Mouse (Mus musculus) intestine, embryonic 15.5 days (tissue): Measurements from ENCODE around the gene Cxcl12. TPM values are rescaled to one million over a fixed set of nuclear protein-coding genes. Genes with fewer than 3 reads are reported as not detected.

Experiments
- ATAC-seq: fragments of 200-750 bp; cut with Nextera tagmentation; 2 replicates; pipeline ENCODE4 v1.8.0; 2017; ENCODE audit warnings: moderate TSS enrichment, moderate library complexity
- H3K27ac ChIP-seq: fragments of 300-500 bp; sonication (generic); 2 replicates; pipeline ENCODE4 v1.5.1; 2015; ENCODE audit warnings: mild to moderate bottlenecking, inconsistent platforms
- H3K27me3 ChIP-seq: fragments of 300-500 bp; sonication (generic); replicated peaks from 2 replicates; pipeline ENCODE4 v1.6.1; 2015; ENCODE audit warnings: inconsistent platforms
- H3K36me3 ChIP-seq: fragments of 300-500 bp; sonication (generic); 2 replicates; pipeline ENCODE4 v1.6.1; 2015; ENCODE audit warnings: inconsistent platforms
- H3K4me1 ChIP-seq: fragments of 300-500 bp; sonication (generic); replicated peaks from 2 replicates; pipeline ENCODE4 v1.6.1; 2015; ENCODE audit warnings: inconsistent platforms
- H3K4me2 ChIP-seq: fragments of 300-500 bp; sonication (generic); replicated peaks from 2 replicates; pipeline ENCODE4 v1.6.1; 2015; ENCODE audit warnings: mild to moderate bottlenecking, inconsistent platforms
- H3K4me3 ChIP-seq: fragments of 300-500 bp; sonication (generic); replicated peaks from 2 replicates; pipeline ENCODE4 v1.5.1; 2015; ENCODE audit warnings: inconsistent platforms
- H3K9ac ChIP-seq: fragments of 300-500 bp; sonication (generic); 2 replicates; pipeline ENCODE4 v1.6.1; 2015; ENCODE audit warnings: inconsistent platforms
- H3K9me3 ChIP-seq: fragments of 300-500 bp; sonication (generic); 2 replicates; pipeline ENCODE4 v1.6.1; 2016; ENCODE audit warnings: inconsistent platforms
- WGBS: fragments of 180-500 bp; shearing (Covaris S2); methylation state at CpG from one replicate; pipeline ENCODE4 v1.1.7; 2015; 5-methylcytosine and 5-hydroxymethylcytosine counted together
- polyA plus RNA-seq: library from polyadenylated mRNA; unstranded; fragments of >200 nt; fragmentation: Nextera tagmentation; extraction: Ambion mirVana; gene quantifications from 2 replicates; pipeline ENCODE4 v1.2.1, GENCODE M21; 2015

Cxcl12 gene
- polyA plus RNA-seq, 1 experiment from 2014 or later = 163 TPM

DNA sequence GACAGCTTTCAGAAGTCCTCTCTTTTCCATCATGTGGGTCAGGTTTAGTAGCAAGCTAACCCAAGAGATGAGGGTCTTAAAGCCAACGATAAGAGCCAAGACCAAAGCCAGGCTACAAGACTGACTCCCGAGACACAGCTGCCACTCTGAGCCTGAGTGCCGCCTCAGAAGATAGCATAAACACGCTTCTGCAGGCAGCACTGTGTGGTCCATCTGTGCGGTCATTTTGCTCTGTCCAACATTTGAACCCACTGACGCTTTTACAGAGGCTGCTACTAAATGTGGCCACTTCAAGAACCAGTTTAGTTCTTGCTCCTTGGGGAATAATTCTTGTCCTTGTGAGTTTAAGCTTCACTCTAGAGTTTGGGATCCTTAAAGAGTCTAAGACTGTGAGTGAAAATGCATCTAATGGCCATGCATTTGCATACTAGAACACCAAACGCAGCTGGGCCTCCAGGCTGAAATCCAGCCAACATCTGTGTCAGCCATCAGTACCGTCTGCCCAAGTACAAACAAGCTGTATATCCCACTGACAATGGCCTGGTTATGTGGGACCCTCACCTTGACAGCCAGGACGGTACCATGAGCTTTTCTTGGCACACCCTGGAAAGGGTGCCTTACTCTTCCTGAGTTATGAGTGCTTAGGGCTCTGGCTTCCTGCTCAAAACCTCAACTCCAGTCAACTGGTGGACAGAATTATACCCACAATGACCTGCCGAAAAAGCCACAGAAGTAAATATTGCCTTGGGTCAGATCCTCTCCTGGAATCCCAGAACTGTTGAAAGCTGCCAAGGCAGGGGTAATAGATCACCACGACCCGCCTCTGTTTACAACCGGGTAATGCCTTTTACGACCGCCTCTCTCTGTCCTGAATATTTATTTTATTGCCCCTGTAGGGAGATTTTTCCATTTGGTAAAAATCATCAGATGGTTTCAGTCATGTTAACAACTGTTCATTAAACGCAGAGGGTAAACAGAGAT lies 8.3 kb upstream of the Cxcl12 start:
- Histone ChIP-seq H3K9ac (no peak overlapping the region), H3K36me3 (no peaks in the 10 kb centered on the region), H3K4me2 (0 out of 2 replicates have a peak overlapping the region, but pooled peaks have one; percentile 5), H3K9me3 (no peaks in the 10 kb centered on the region), H3K27ac (peak overlapping the region; percentile 6), H3K27me3 (no peaks in the 10 kb centered on the region), H3K4me1 (peaks cover 13% of the 10 kb centered on the region), H3K4me3 (no peak overlapping the region)
- 20% methylated on average over 16 of the region's 16 CpGs for WGBS
- peak; percentile 36; the same call in 1 of the 2 replicates for ATAC-seq

DNA sequence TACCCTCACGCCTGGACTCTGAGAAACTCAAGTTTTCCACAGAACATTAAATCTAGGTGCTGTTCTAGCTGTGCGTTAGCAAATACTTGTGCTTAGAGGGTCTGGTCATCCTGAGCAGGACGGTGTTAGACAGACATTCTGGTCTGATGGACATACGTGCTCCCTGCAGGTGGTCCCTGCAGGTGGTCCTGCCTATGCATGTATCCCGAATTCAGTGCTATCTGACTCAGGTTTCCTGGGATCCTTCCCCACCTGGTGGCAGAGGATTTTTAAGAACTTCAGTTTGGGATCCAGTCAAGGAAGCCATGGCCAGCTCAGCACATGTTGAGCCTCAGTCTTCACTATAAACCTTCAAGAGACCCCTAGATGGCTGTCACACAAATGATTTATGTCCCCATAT lies 4.8 kb upstream of the Cxcl12 start:
- no peak overlapping the region for H3K4me2 ChIP-seq
- H3K27me3 ChIP-seq = 0 out of 2 replicates have a peak, but pooled peaks cover 4% of the 10 kb centered on the region
- H3K9ac ChIP-seq = no peak overlapping the region
- no peak overlapping the region for H3K4me3 ChIP-seq
- no peaks in the 10 kb centered on the region for H3K36me3 ChIP-seq
- no peak overlapping the region for H3K27ac ChIP-seq
- no peak for ATAC-seq
- H3K4me1 ChIP-seq = peaks cover 24% of the 10 kb centered on the region
- 81% methylated on average over 5 of the region's 5 CpGs for WGBS
- H3K9me3 ChIP-seq = no peaks in the 10 kb centered on the region

DNA sequence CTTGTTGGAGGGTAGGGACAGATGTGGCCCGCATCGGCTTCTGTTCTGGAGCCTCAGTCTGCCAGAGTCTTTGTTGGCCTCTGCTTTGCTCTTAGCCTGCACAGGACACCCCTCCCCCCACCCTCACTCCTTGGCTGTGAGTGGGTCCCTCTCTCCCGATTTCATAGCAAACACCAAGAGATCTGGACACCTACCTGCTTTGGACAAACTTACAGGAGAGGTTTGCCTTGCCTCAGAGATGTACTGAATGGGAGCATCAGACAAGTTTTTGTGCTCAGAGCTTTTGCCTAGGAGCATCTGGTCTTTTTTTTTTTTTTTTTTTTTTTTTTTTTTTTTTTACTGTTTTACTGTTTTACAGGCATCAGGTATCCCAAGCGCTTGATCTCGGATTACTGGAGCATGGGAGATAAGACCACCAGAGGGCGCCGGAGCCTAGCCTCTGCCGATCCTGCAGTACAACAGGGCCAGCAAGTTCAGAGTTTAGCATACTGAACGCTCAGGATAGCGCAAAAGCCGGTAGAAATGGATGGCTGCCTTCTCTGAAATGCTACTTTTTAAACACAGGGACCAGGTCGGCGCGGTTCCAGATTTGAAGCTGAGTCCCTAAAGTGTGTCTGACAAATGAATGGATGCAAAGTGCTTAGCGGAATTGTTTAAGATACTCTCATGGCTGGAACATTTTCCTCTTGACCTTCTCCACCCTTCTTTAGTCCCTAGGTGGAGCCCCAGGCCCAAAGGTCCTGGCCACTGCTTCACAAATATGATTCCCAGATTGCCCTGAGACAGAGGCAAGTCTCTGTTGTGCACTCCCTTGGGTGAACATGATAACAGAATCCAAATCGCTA lies 1.5 kb upstream of the Cxcl12 start:
- peak overlapping the region; percentile 43 for H3K4me2 ChIP-seq
- ATAC-seq = peak; percentile 88
- no peak overlapping the region for H3K4me3 ChIP-seq
- H3K27me3 ChIP-seq = peaks cover 11% of the 10 kb centered on the region; the same call in 1 of the 2 replicates
- H3K27ac ChIP-seq = no peak overlapping the region
- no peak overlapping the region for H3K9ac ChIP-seq
- WGBS = 7% methylated on average over 16 of the region's 16 CpGs
- peaks cover 19% of the 10 kb centered on the region for H3K4me1 ChIP-seq
- H3K36me3 ChIP-seq = no peaks in the 10 kb centered on the region
- no peaks in the 10 kb centered on the region for H3K9me3 ChIP-seq

DNA sequence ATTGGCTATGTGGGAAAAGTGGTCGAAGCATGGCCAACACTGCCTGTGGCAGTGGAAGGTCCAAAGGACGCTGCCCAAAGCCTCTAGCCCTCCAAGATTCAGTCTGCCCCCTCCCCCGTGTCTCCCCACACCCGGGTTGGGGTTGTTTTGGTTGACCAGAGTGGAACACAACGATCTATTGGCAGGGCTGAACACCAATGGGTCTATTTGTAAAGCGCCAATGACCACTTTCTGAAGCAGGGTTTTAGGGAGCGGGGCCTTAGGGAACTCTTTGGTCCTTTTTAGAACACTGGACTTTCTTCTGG lies 957 bp upstream of the Cxcl12 start:
- Histone ChIP-seq H3K4me2 (peak overlapping the region; percentile 43), H3K4me3 (no peak overlapping the region)
- 30% methylated on average over 7 of the region's 7 CpGs for WGBS

DNA sequence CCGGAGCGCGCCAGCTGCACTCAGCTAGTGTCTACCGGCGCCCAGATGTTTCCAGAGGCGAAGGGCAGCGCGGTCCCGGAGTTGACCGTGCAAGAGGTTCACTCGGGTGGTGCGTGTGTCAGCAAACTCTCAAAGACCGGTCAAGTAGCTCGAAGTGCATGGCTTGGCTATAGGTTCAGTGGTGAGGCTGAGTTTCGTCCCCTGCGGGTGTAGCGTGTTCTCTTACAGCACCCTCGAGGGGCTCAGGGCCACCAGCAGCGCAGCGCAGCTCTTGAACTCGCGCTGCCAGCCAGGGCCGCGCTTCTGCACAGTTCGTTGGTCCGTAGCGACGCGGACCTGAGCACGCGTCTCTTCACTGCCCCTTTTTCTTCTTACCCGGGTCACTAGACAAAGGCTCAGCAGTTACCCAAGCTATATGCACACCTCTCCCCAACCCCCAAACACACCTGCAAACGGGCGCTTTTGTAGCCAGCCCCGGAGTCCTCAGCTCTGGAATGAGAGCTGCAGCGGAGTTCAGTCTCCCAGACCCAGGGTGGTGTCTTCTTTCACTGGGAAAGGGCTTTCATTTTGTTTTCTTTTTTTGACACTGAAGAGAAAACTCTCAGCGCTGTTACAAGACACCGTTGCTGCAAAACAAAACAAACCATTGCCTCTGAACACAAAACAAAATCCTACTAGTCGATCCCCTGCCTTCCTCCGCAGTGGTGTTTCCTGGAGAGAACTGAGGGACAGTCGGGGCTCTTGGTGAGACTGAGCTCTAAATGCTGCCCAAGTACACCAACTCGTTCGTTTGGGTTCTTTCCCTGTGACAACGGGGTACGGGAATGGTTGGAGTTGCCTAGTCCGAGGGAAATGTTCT lies 945 bp downstream of the Cxcl12 start:
- H3K27ac ChIP-seq = peak overlapping the region; percentile 54; the same call in 1 of the 2 replicates
- peak overlapping the region; percentile 96 for H3K4me2 ChIP-seq
- peak overlapping the region; percentile 69 for H3K4me3 ChIP-seq
- H3K9ac ChIP-seq = peak overlapping the region; percentile 71
- H3K9me3 ChIP-seq = no peaks in the 10 kb centered on the region
- H3K36me3 ChIP-seq = no peaks in the 10 kb centered on the region
- WGBS = under 1% methylated on average over 46 of the region's 46 CpGs
- no peak; the same call in 1 of the 2 replicates for ATAC-seq
- peaks cover 11% of the 10 kb centered on the region; the same call in 1 of the 2 replicates for H3K27me3 ChIP-seq
- peaks cover 22% of the 10 kb centered on the region for H3K4me1 ChIP-seq

More for the DNA sequence above, 957 bp upstream of the Cxcl12 start:
- H3K27ac ChIP-seq = no peak overlapping the region
- peaks cover 11% of the 10 kb centered on the region; the same call in 1 of the 2 replicates for H3K27me3 ChIP-seq
- no peaks in the 10 kb centered on the region for H3K36me3 ChIP-seq
- H3K9ac ChIP-seq = no peak overlapping the region
- no peak for ATAC-seq
- peaks cover 19% of the 10 kb centered on the region for H3K4me1 ChIP-seq
- no peaks in the 10 kb centered on the region for H3K9me3 ChIP-seq

DNA sequence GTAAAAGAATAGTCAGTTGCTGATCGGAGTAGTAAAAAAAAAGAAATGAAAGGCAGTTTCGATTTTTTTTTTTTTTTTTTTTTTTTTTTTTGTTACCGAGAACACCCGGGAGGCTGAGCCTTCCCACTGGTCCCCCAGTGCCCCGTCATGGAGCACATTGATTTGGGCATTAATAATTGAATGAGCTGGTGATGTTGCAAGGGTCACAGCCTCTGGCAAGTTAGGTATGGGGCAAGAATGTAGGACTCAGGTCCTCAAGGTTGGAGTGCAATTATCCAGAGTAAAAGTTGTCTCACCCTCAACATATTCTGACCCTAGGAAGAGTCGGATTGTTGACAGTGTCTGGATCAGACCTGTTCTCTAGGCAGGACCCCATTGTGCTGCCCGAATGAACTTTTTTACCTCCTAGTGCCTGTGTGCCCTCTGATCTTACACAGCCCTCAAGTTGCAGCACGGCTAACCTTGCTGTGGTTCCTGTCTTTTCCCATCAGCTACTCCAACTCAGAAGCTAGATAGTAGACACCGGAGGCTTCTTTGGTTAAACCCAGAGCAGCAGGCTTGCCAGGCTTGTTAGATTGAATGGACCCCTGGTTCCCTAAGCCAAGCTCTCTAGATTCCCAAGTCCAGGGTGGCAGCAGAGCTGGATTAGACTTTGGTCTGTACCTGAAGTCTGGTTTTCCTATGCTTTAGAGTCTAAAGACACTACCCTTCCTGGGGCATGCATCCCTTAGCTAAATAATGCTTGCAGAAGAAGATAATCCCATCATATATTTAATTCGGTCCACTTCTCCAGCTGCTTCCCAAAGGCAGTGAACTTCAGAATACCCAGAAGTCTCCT lies 1.8 kb downstream of the Cxcl12 start:
- peak overlapping the region; percentile 69 for H3K4me3 ChIP-seq
- H3K9ac ChIP-seq = peak overlapping the region; percentile 71
- H3K4me2 ChIP-seq = peak overlapping the region; percentile 96
- no peak overlapping the region for H3K27ac ChIP-seq
- H3K27me3 ChIP-seq = peaks cover 11% of the 10 kb centered on the region; the same call in 1 of the 2 replicates
- WGBS = 26% methylated on average over 10 of the region's 10 CpGs
- no peaks in the 10 kb centered on the region for H3K36me3 ChIP-seq
- peaks cover 22% of the 10 kb centered on the region for H3K4me1 ChIP-seq
- H3K9me3 ChIP-seq = no peaks in the 10 kb centered on the region
- ATAC-seq = no peak

DNA sequence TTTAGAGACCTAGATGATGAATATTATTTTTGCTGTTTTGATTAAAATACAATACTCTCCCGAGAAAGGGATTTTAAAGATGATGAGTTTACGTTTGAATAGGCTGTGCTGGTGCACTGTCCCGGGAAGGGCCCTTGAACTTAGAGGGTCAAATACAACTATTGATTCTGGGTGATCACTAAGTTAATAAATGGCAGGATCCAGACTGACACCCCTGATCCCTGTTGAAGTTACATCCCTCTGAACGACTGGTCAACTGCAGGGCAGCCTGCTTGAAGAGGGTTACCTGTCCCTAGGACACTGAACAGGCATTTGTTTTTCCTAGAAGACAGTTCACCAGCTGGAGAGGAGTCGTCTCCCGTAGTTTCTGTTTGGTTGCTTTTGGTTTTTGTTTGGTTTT lies 4.0 kb downstream of the Cxcl12 start:
- H3K36me3 ChIP-seq = no peaks in the 10 kb centered on the region
- peaks cover 11% of the 10 kb centered on the region; the same call in 1 of the 2 replicates for H3K27me3 ChIP-seq
- H3K4me3 ChIP-seq = no peak overlapping the region
- no peak for ATAC-seq
- no peak overlapping the region for H3K27ac ChIP-seq
- H3K9me3 ChIP-seq = no peaks in the 10 kb centered on the region
- H3K4me2 ChIP-seq = no peak overlapping the region
- WGBS = 62% methylated on average over 6 of the region's 6 CpGs
- H3K4me1 ChIP-seq = peaks cover 14% of the 10 kb centered on the region
- no peak overlapping the region for H3K9ac ChIP-seq

DNA sequence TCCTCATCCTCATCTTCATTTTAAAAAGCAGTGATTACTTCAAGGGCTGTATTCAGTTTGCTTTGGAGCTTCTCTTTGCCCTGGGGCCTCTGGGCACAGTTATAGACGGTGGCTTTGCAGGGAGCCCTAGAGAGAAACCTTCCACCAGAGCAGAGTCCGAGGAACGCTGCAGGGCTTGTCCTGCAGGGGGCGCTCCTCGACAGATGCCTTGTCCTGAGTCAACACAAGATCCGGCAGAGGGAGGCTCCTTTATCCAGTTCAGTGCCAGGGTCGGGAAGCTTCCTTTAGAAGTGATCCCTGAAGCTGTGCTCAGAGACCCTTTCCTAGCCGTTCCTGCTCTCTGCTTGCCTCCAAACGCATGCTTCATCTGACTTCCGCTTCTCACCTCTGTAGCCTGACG lies 5.5 kb downstream of the Cxcl12 start:
- H3K27ac ChIP-seq = no peak overlapping the region
- peak; percentile 76 for ATAC-seq

DNA sequence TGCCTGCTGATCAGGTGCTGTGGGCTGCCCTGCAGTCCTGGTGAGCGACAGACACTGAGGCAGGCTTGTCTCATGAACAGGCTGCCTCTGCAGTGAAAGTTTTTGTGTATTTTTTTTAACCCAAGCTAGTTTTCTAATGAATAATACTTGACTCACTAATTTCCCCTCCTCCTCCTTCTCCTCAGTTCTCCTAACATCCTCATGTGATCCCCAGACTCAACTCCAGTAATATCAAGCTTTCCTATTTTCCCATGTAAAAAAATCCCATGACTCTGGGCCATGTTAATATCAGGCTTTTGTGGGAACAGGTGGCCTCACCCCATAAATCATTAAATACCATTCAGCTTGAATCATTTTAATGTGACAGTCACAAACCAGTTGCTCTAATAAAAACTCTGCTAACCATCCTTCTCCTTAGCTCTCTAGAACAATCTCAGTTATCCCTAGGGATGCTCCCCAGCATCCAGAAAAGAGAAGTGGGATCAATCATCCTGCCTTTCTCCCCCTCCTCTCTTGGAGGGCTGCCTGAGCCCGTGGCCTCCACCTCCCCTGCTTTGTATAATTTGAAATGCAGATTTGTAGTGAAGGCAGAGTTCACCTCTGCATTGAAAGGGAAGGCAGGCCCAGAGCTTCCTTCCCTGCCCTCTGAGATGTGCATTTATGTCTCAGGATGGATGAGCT lies 6.9 kb downstream of the Cxcl12 start:
- WGBS = 64% methylated on average over 2 of the region's 2 CpGs
- peaks cover 7% of the 10 kb centered on the region; the same call in 1 of the 2 replicates for H3K27me3 ChIP-seq
- H3K4me3 ChIP-seq = no peak overlapping the region
- no peaks in the 10 kb centered on the region for H3K36me3 ChIP-seq
- H3K9ac ChIP-seq = no peak overlapping the region
- peaks cover 4% of the 10 kb centered on the region for H3K4me1 ChIP-seq
- H3K4me2 ChIP-seq = no peak overlapping the region
- H3K9me3 ChIP-seq = no peaks in the 10 kb centered on the region
- ATAC-seq = no peak
- no peak overlapping the region for H3K27ac ChIP-seq

More for the DNA sequence above, 5.5 kb downstream of the Cxcl12 start:
- H3K36me3 ChIP-seq = no peaks in the 10 kb centered on the region
- peaks cover 7% of the 10 kb centered on the region; the same call in 1 of the 2 replicates for H3K27me3 ChIP-seq
- no peaks in the 10 kb centered on the region for H3K9me3 ChIP-seq
- no peak overlapping the region for H3K4me2 ChIP-seq
- no peak overlapping the region for H3K9ac ChIP-seq
- 19% methylated on average over 11 of the region's 11 CpGs for WGBS
- H3K4me1 ChIP-seq = peaks cover 6% of the 10 kb centered on the region
- no peak overlapping the region for H3K4me3 ChIP-seq

DNA sequence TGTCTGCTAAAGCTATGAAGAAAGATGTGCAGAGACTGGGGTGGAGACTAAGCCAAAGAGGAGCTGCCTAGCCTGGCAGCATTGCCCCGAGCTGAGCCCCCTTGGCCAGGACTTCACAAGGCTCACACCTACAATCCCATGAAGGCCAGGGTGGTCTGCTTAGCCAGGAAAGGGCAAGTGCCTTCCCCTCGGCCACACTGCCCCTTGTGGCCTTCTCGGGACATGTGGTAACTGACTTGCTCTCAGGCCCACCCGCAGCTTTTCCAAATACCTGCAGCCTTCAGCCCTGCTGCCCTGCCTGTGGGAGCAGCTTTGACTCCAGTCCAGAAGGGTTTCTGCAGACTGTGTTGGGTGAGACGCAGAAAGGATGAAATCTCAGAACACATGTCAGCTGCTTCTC lies 8.1 kb downstream of the Cxcl12 start:
- Histone ChIP-seq H3K36me3 (no peaks in the 10 kb centered on the region), H3K27ac (no peak overlapping the region), H3K4me2 (no peak overlapping the region), H3K9ac (no peak overlapping the region), H3K4me3 (no peak overlapping the region), H3K9me3 (no peaks in the 10 kb centered on the region), H3K4me1 (peaks cover 4% of the 10 kb centered on the region), H3K27me3 (peaks cover under 1% of the 10 kb centered on the region; the same call in 1 of the 2 replicates)
- no peak for ATAC-seq
- 41% methylated on average over 5 of the region's 5 CpGs for WGBS
